Mouse (Mus musculus) left cerebral cortex, adult 2 months (tissue): ENCODE measurements at regions not wholly inside any gene's neighbourhood (a gene's known extent, or its start where the extent isn't known, plus 50 kb on each side); places are given as distances from the start of the nearest gene placed in this dataset.

Experiments
- DNase-seq, 2 experiments: peaks; one replicate each; pipeline ENCODE4 v3.0.0; 2021 to 2022; ENCODE audit warnings: low spot score in 2 of 2, mixed read lengths in 1 of 2; ENCODE audit errors: extremely low spot score in 1 of 2
- H3K27ac ChIP-seq: fragments of 200-600 bp; 2 replicates; pipeline ENCODE4 v1.8.1; 2022
- H3K4me3 ChIP-seq: fragments of 200-600 bp; 2 replicates; pipeline ENCODE4 v1.8.1; 2022
- CTCF ChIP-seq: fragments of 200-600 bp; IDR thresholded peaks from 2 replicates; pipeline ENCODE4 v1.8.1; 2022; ENCODE audit warnings: antibody characterized with exemption, mild to moderate bottlenecking, moderate library complexity
- intact Hi-C: fragments of 180-260 bp; cut with DNase I; formaldehyde crosslinking; loops from one replicate; pipeline ENCODE4 v1.15.1; 2025

DNA sequence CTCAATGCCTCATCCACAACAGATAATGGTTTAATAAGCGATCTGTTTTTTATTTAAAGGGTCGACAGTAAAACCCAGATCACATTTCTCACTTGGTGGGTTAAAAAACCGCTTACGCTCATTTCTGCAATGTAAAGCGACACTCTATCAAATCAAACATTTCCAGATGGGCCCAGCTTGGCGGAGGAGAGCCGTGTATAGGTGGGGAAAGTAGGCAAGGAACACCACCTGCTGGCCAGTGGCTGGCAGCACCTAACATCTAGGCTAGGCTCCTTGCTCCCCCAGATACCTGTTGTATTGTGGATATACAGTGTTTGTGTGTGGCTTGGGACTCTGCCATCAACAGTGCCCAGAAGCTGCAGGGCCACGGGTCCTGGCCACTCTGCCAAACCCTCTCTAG, 50.1 kb upstream of the Ttc34 start:
- no peak overlapping the region for H3K27ac ChIP-seq
- DNase-seq, result no peak
- H3K4me3 ChIP-seq, result no peak overlapping the region
- intact Hi-C loops, result no loop called here
- peak; percentile 47 for TF ChIP-seq CTCF
